Mouse (Mus musculus): Measurements from ENCODE around the gene Cdk14.

GRCm38 (mm10) chr5:5372936-5373335 is 47.2 kb downstream of the Cdk14 start:
- TF ChIP-seq CTCF (conservative IDR thresholded peaks at IDR 0.05; ENCODE audit: low read length) (no peak), POU5F1 (IDR thresholded peaks at IDR 0.05; ENCODE audit: borderline replicate concordance, low read length) (no peak), NANOG (IDR thresholded peaks at IDR 0.05; ENCODE audit: borderline replicate concordance, low read length) (no peak)

Data from E14TG2a.4 (cell line).